Mouse (Mus musculus): ENCODE measurements around the gene Zfp947. TPM values are rescaled to one million over a fixed set of nuclear protein-coding genes. Genes with fewer than 3 reads are reported as not detected.
"Not testable (repeated sequence)": the region's sequence is repeated elsewhere in the genome, so short reads cannot be mapped to it uniquely, and the experiment has no call there.

Gene Zfp947
- 1 to 10 TPM; 1.4 to 1.8 TPM for total RNA-seq (2021)

GRCm38 (mm10) chr17:22165722-22166294 is at the start of gene Zfp947:
TSS of gene Zfp947 (minus strand) at chr17:22166190.
- peak; percentile 53 for DNase-seq

- DNase-seq = not testable (repeated sequence)
Observed at GRCm38 (mm10) chr17:22165304-22165703, 686 bp downstream of the Zfp947 start.

- not testable (repeated sequence) for DNase-seq
Observed at GRCm38 (mm10) chr17:22153951-22154350, 12.0 kb downstream of the Zfp947 start.

- DNase-seq = no peak
Observed at GRCm38 (mm10) chr17:22118770-22119169, 47.2 kb downstream of the Zfp947 start.

Other genes with a start within 250 kb of the Zfp947 start
- gene Zfp942, start 203.7 kb downstream of the Zfp947 start, total RNA-seq (2021) = 1 to 10 TPM; 6.7 to 8.0 TPM
- 10 to 100 TPM; 15.1 to 15.7 TPM for gene Zfp943, start 203.6 kb downstream of the Zfp947 start, total RNA-seq (2021)
- gene Zfp994, start 59.4 kb upstream of the Zfp947 start, total RNA-seq (2021) = 1 to 10 TPM; 2.6 to 2.8 TPM
- gene CT030661.1, start 148.6 kb upstream of the Zfp947 start, total RNA-seq (2021) = 1 to 10 TPM; 8.0 to 8.8 TPM
- 1 to 10 TPM; 4.2 to 5.3 TPM for gene Zfp944, start 195.2 kb upstream of the Zfp947 start, total RNA-seq (2021)
- 1 to 10 TPM; 6.6 TPM for gene Zfp758, start 195.3 kb upstream of the Zfp947 start, total RNA-seq (2021)

All from heart, postnatal 4 days (tissue).